ENCODE assay signal across 9 mouse cellular contexts in genomic region chr2:119408278-119408677, GRCm38 (mm10). TPM values are rescaled to one million over a fixed set of nuclear protein-coding genes. Genes with fewer than 3 reads are reported as not detected.
DNase-seq lines count a peak whose midpoint lies in the region; ATAC-seq and TF ChIP-seq lines count a peak whose summit lies in the region.
"Had no signal": no experiment of that assay in that cellular context is flagged by ENCODE, and none has a peak within 500 bp of the region (broad histone marks: within the 10 kb centered on the region; RNA-seq: fewer than 3 reads in every experiment).

No protein-coding gene starts in this region.

- no peak for DNase-seq in layer of hippocampus, adult 2 months (ENCODE audit: low spot score in 2 of 2)
- no peak for DNase-seq in layer of hippocampus, adult 9-10 months (ENCODE audit: low spot score)
- peak; percentile 73 for DNase-seq in heart, embryonic 10.5 days (ENCODE audit: low spot score)
- no peak for DNase-seq in urinary bladder, postnatal 4 days (ENCODE audit: low spot score in 2 of 2)
- DNase-seq in natural killer cell, adult 2 months (ENCODE audit: low spot score in 2 of 2): no peak
- no peak for DNase-seq in MN1 (ENCODE audit: low spot score)

- H3K4me1 ChIP-seq in heart, embryonic 10.5 days: 0 out of 2 replicates have a peak, but pooled peaks cover 3% of the 10 kb centered on the region
- no peaks in the 10 kb centered on the region for H3K4me1 ChIP-seq in kidney, embryonic 16.5 days (ENCODE audit: insufficient read depth, low read length)
- H3K4me1 ChIP-seq in neural tube, embryonic 15.5 days: no peaks in the 10 kb centered on the region
- H3K4me1 ChIP-seq: embryonic facial prominence, embryonic 15.5 days had no signal

- peaks cover 78% of the 10 kb centered on the region for H3K36me3 ChIP-seq in heart, embryonic 10.5 days
- H3K36me3 ChIP-seq in kidney, embryonic 16.5 days (ENCODE audit: insufficient read depth, low read length): peaks cover 47% of the 10 kb centered on the region
- H3K36me3 ChIP-seq in neural tube, embryonic 15.5 days: peaks cover 28% of the 10 kb centered on the region

- H3K4me2 ChIP-seq in kidney, embryonic 16.5 days (replicated peaks; ENCODE audit: low read depth, low read length): no peak overlapping the region
- H3K4me2 ChIP-seq in neural tube, embryonic 15.5 days: no peak overlapping the region
- H3K4me2 ChIP-seq: embryonic facial prominence, embryonic 15.5 days had no signal

- H3K27ac ChIP-seq in layer of hippocampus, adult 2 months: peak overlapping the region; percentile 73
- peak overlapping the region; percentile 67; the same call in 1 of the 2 replicates for H3K27ac ChIP-seq in heart, embryonic 10.5 days
- peak overlapping the region; percentile 81 for H3K27ac ChIP-seq in kidney, embryonic 16.5 days (ENCODE audit: low read length)
- H3K27ac ChIP-seq in neural tube, embryonic 15.5 days (replicated peaks): 0 out of 2 replicates have a peak overlapping the region, but pooled peaks have one; percentile 18
- H3K27ac ChIP-seq: embryonic facial prominence, embryonic 15.5 days had no signal

- no peak for TF ChIP-seq CTCF in layer of hippocampus, adult 2 months (conservative IDR thresholded peaks at IDR 0.05)

- no peak overlapping the region for H3K9ac ChIP-seq in kidney, embryonic 16.5 days (replicated peaks; ENCODE audit: low read length)
- H3K9ac ChIP-seq in neural tube, embryonic 15.5 days (replicated peaks): no peak overlapping the region
- H3K9ac ChIP-seq: embryonic facial prominence, embryonic 15.5 days had no signal

- no peak overlapping the region for H3K4me3 ChIP-seq in layer of hippocampus, adult 2 months
- no peak overlapping the region for H3K4me3 ChIP-seq in heart, embryonic 10.5 days
- no peak overlapping the region for H3K4me3 ChIP-seq in kidney, embryonic 16.5 days (ENCODE audit: low read length)
- no peak overlapping the region for H3K4me3 ChIP-seq in neural tube, embryonic 15.5 days (replicated peaks)
- H3K4me3 ChIP-seq: embryonic facial prominence, embryonic 15.5 days had no signal

- H3K27me3 ChIP-seq in heart, embryonic 10.5 days (ENCODE audit: insufficient read depth, poor library complexity, severe bottlenecking): no peaks in the 10 kb centered on the region
- no peaks in the 10 kb centered on the region for H3K27me3 ChIP-seq in kidney, embryonic 16.5 days (ENCODE audit: insufficient read depth, low read length)
- H3K27me3 ChIP-seq in neural tube, embryonic 15.5 days (replicated peaks): no peaks in the 10 kb centered on the region
- H3K27me3 ChIP-seq: embryonic facial prominence, embryonic 15.5 days had no signal

- 68% methylated on average over 8 of the region's 8 CpGs for WGBS in heart, embryonic 10.5 days
- 60% methylated on average over 8 of the region's 8 CpGs for WGBS in kidney, embryonic 16.5 days
- 68% methylated on average over 8 of the region's 8 CpGs for WGBS in neural tube, embryonic 15.5 days

- ATAC-seq in kidney, embryonic 16.5 days (ENCODE audit: low FRiP score, low TSS enrichment): 0 out of 2 replicates have a peak, but pooled peaks have one; percentile 61
- ATAC-seq in neural tube, embryonic 15.5 days (ENCODE audit: low FRiP score): no peak

- H3K9me3 ChIP-seq in heart, embryonic 10.5 days: no peaks in the 10 kb centered on the region
- no peaks in the 10 kb centered on the region for H3K9me3 ChIP-seq in kidney, embryonic 16.5 days (ENCODE audit: low read length)
- H3K9me3 ChIP-seq in neural tube, embryonic 15.5 days (replicated peaks): no peaks in the 10 kb centered on the region
- H3K9me3 ChIP-seq: embryonic facial prominence, embryonic 15.5 days had no signal

RNA-seq across cellular contexts. Expression of gene Chac1, which starts 57.2 kb away (rescaled TPM):
- 1 to 10 TPM; 6.5 to 8.9 TPM for total RNA-seq in layer of hippocampus, adult 2 months (2021)
- 0.55 and 0.69 TPM in 2 replicates for polyA plus RNA-seq in heart, embryonic 10.5 days (2016; fragmentation: Nextera tagmentation; extraction: Ambion mirVana)
- 0.86 and 1.3 TPM in 2 replicates for polyA plus RNA-seq in kidney, embryonic 16.5 days (2015; fragmentation: Nextera tagmentation; extraction: Ambion mirVana)
- 11.3 and 12.1 TPM in 2 replicates for polyA plus RNA-seq in neural tube, embryonic 15.5 days (2015; fragmentation: Nextera tagmentation; extraction: Ambion mirVana)

Comparison
In these comparisons a context has a peak if more than half of its experiments do, and no peak if none do; other contexts are left out.
1. H3K27ac ChIP-seq: peak in every context shown above with its lines; median percentile 81 in kidney, embryonic 16.5 days; 73 in layer of hippocampus, adult 2 months; 67 in heart, embryonic 10.5 days; 18 in neural tube, embryonic 15.5 days.